Mouse (Mus musculus): ENCODE data around the gene Tubd1.

DNA sequence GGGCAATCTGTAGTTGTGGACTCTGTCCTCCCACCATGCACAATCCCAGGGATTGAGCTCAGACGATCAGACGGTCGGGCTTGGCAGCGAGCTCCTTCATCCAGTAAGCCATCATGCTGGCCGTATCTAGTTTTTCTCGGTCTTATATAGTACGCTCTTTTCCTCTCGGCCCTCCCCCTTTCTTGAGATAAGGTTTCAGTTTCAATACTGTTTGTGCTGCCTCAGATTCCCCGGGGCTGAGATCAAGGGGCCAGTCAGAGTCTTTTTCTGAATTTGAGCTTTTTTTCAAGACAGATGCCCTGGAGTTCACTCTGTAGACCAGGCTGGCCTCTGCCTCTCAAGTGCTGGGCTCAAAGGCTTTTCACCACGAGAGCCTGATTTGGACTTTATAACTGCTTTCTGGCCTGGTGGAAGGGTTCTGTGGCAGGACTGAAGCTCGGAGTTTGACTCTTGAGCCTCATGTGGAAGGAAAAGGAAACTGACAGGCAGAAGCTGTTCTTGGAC lies 36.5 kb downstream of the Tubd1 start:
- TF ChIP-seq CTCF (conservative IDR thresholded peaks at IDR 0.05; ENCODE audit: low read length) (no peak), POU5F1 (IDR thresholded peaks at IDR 0.05; ENCODE audit: borderline replicate concordance, low read length) (no peak), NANOG (IDR thresholded peaks at IDR 0.05; ENCODE audit: borderline replicate concordance, low read length) (no peak)

Measured in E14TG2a.4 (cell line).